In the genomic region with DNA sequence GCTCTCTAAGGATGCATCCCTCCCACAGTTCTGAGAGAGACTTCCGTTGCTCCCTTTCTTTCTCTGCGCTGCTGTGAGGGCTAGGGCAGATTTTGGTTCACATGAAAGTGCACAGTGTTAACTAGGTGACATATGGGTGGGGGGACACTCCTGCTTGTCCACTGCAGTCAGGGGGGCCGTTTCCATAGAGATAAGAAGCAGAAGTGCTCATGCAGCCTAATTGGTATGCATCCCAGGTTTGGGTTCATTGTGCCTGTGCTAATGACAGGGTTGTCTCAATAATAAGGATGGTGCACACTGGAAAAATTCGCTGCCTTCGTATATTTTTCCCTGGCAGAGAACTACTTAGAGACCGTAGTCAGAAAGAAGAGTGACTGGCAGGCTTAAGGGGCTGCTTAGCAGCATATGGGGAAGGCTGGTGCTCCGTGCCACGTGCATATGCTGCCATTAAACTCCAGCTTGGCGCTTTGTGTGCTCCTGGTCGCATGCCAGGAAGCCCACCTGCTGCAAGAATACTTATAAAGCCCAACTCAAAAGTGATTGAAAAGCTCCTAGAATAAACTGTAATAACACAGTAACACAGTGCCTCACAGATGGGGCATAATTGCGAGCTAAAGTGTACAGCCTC, we compare ENCODE assay signal across 11 mouse cellular contexts.
DNase-seq lines count a peak whose midpoint lies in the region; ATAC-seq lines count a peak whose summit lies in the region.
"Had no signal": no experiment of that assay in that cellular context is flagged by ENCODE, and none has a peak within 500 bp of the region (broad histone marks: within the 10 kb centered on the region; RNA-seq: fewer than 3 reads in every experiment).

No protein-coding gene starts in this region.

- peaks cover 25% of the 10 kb centered on the region for H3K27me3 ChIP-seq in forebrain, embryonic 12.5 days
- H3K27me3 ChIP-seq in neural tube, embryonic 12.5 days (replicated peaks) = peaks cover 17% of the 10 kb centered on the region
- no peaks in the 10 kb centered on the region for H3K27me3 ChIP-seq in kidney, embryonic 16.5 days (ENCODE audit: insufficient read depth, low read length)

- peaks cover 36% of the 10 kb centered on the region for H3K4me1 ChIP-seq in forebrain, embryonic 12.5 days
- H3K4me1 ChIP-seq in neural tube, embryonic 12.5 days = peaks cover 24% of the 10 kb centered on the region
- H3K4me1 ChIP-seq in kidney, embryonic 16.5 days (ENCODE audit: insufficient read depth, low read length) = no peaks in the 10 kb centered on the region

- WGBS in forebrain, embryonic 12.5 days = 7% methylated on average over 11 of the region's 11 CpGs
- WGBS in neural tube, embryonic 12.5 days = 21% methylated on average over 11 of the region's 11 CpGs
- WGBS in kidney, embryonic 16.5 days = 61% methylated on average over 11 of the region's 11 CpGs

- H3K27ac ChIP-seq in forebrain, embryonic 12.5 days = peak overlapping the region; percentile 89
- no peak overlapping the region for H3K27ac ChIP-seq in neural tube, embryonic 12.5 days
- no peak overlapping the region for H3K27ac ChIP-seq in kidney, embryonic 16.5 days (ENCODE audit: low read length)
- H3K27ac ChIP-seq: limb, embryonic 15.5 days had no signal

- peak; percentile 41 to 48 for DNase-seq in frontal cortex, postnatal 10 days (ENCODE audit: low spot score in 2 of 2)
- DNase-seq in layer of hippocampus, adult 8-10 months (ENCODE audit: low spot score in 2 of 2) = peak; percentile 53 to 62
- no peak for DNase-seq in adrenal gland, adult 2 months
- DNase-seq: B cell, adult 2 months had no signal

- H3K9me3 ChIP-seq in forebrain, embryonic 12.5 days = 0 out of 2 replicates have a peak, but pooled peaks cover 5% of the 10 kb centered on the region
- 0 out of 2 replicates have a peak, but pooled peaks cover 5% of the 10 kb centered on the region for H3K9me3 ChIP-seq in neural tube, embryonic 12.5 days
- H3K9me3 ChIP-seq in kidney, embryonic 16.5 days (ENCODE audit: low read length) = no peaks in the 10 kb centered on the region
- H3K9me3 ChIP-seq: limb, embryonic 15.5 days had no signal

- ATAC-seq in frontal cortex, adult (ENCODE audit: low TSS enrichment) = no peak
- ATAC-seq in forebrain, embryonic 12.5 days (ENCODE audit: low FRiP score) = peak; percentile 94
- peak; percentile 93 for ATAC-seq in neural tube, embryonic 12.5 days (ENCODE audit: low FRiP score, low read depth)
- ATAC-seq in kidney, embryonic 16.5 days (ENCODE audit: low FRiP score, low TSS enrichment) = no peak
- ATAC-seq in megakaryocyte progenitor cell, adult 5-6 weeks (replicated peaks; ENCODE audit: poor library complexity) = no peak
- ATAC-seq: Patski had no signal

- H3K4me3 ChIP-seq in forebrain, embryonic 12.5 days (replicated peaks) = no peak overlapping the region
- H3K4me3 ChIP-seq in neural tube, embryonic 12.5 days = no peak overlapping the region
- no peak overlapping the region for H3K4me3 ChIP-seq in kidney, embryonic 16.5 days (ENCODE audit: low read length)
- H3K4me3 ChIP-seq: limb, embryonic 15.5 days had no signal

- no peaks in the 10 kb centered on the region for H3K36me3 ChIP-seq in forebrain, embryonic 12.5 days (replicated peaks)
- H3K36me3 ChIP-seq in neural tube, embryonic 12.5 days = no peaks in the 10 kb centered on the region
- H3K36me3 ChIP-seq in kidney, embryonic 16.5 days (ENCODE audit: insufficient read depth, low read length) = no peaks in the 10 kb centered on the region
- H3K36me3 ChIP-seq: limb, embryonic 15.5 days had no signal

- peak overlapping the region; percentile 34 for H3K4me2 ChIP-seq in forebrain, embryonic 12.5 days
- peak overlapping the region; percentile 33; the same call in 1 of the 2 replicates for H3K4me2 ChIP-seq in neural tube, embryonic 12.5 days (replicated peaks)
- no peak overlapping the region for H3K4me2 ChIP-seq in kidney, embryonic 16.5 days (replicated peaks; ENCODE audit: low read depth, low read length)

- no peak overlapping the region for H3K9ac ChIP-seq in forebrain, embryonic 12.5 days
- H3K9ac ChIP-seq in neural tube, embryonic 12.5 days = no peak overlapping the region
- H3K9ac ChIP-seq in kidney, embryonic 16.5 days (replicated peaks; ENCODE audit: low read length) = no peak overlapping the region
- H3K9ac ChIP-seq: limb, embryonic 15.5 days had no signal

Comparison
In these comparisons a context has a peak if more than half of its experiments do, and no peak if none do; other contexts are left out.
1. ATAC-seq: peak in forebrain, embryonic 12.5 days (single experiment) and neural tube, embryonic 12.5 days (single experiment); none in frontal cortex, adult (single experiment), kidney, embryonic 16.5 days (single experiment) and megakaryocyte progenitor cell, adult 5-6 weeks (single experiment).